Mouse (Mus musculus): ENCODE data around the gene Mmp9. TPM values are rescaled to one million over a fixed set of nuclear protein-coding genes. Genes with fewer than 3 reads are reported as not detected.

Gene Mmp9
- polyA plus RNA-seq, 1 experiment = not detected

- Histone ChIP-seq H3K4me1 (ENCODE audit: control insufficient read depth) (no peaks in the 10 kb centered on the region), H3K9me3 (ENCODE audit: control insufficient read depth, low read length) (no peaks in the 10 kb centered on the region), H3K4me3 (replicated peaks) (no peak overlapping the region), H3K36me3 (ENCODE audit: control insufficient read depth) (no peaks in the 10 kb centered on the region), H3K27me3 (ENCODE audit: control insufficient read depth) (peaks cover 75% of the 10 kb centered on the region)
- no peak for TF ChIP-seq GATA1 (IDR thresholded peaks at IDR 0.05; ENCODE audit: low read length)
- no peak for TF ChIP-seq TAL1 (IDR thresholded peaks at IDR 0.05; ENCODE audit: low read length)
Observed at GRCm38 (mm10) chr2:164942692-164943290, 2.2 kb downstream of the Mmp9 start.

- H3K27me3 ChIP-seq (ENCODE audit: control insufficient read depth) = peaks cover 77% of the 10 kb centered on the region
- H3K36me3 ChIP-seq (ENCODE audit: control insufficient read depth) = no peaks in the 10 kb centered on the region
- no peaks in the 10 kb centered on the region; the same call in none of the 2 replicates for H3K4me1 ChIP-seq (ENCODE audit: control insufficient read depth)
- TF ChIP-seq GATA1 (IDR thresholded peaks at IDR 0.05; ENCODE audit: low read length) (no peak), TAL1 (IDR thresholded peaks at IDR 0.05; ENCODE audit: low read length) (no peak)
- no peak overlapping the region for H3K4me3 ChIP-seq (replicated peaks)
- H3K9me3 ChIP-seq (ENCODE audit: control insufficient read depth, low read length) = peaks cover 5% of the 10 kb centered on the region; the same call in 1 of the 2 replicates
Observed at GRCm38 (mm10) chr2:164947506-164947905, 6.9 kb downstream of the Mmp9 start.

- TF ChIP-seq GATA1 (IDR thresholded peaks at IDR 0.05; ENCODE audit: low read length) (no peak), TAL1 (IDR thresholded peaks at IDR 0.05; ENCODE audit: low read length) (no peak)
- peaks cover 77% of the 10 kb centered on the region for H3K27me3 ChIP-seq (ENCODE audit: control insufficient read depth)
- no peak overlapping the region for H3K4me3 ChIP-seq (replicated peaks)
- peaks cover 5% of the 10 kb centered on the region; the same call in 1 of the 2 replicates for H3K9me3 ChIP-seq (ENCODE audit: control insufficient read depth, low read length)
- H3K4me1 ChIP-seq (ENCODE audit: control insufficient read depth) = peaks cover 1% of the 10 kb centered on the region
- H3K36me3 ChIP-seq (ENCODE audit: control insufficient read depth) = no peaks in the 10 kb centered on the region
Observed at GRCm38 (mm10) chr2:164947930-164948329, 7.3 kb downstream of the Mmp9 start.

- TF ChIP-seq TAL1 (IDR thresholded peaks at IDR 0.05; ENCODE audit: low read length) (no peak), GATA1 (IDR thresholded peaks at IDR 0.05; ENCODE audit: low read length) (no peak)
- Histone ChIP-seq H3K36me3 (ENCODE audit: control insufficient read depth) (no peaks in the 10 kb centered on the region), H3K4me3 (replicated peaks) (no peak overlapping the region), H3K4me1 (ENCODE audit: control insufficient read depth) (peaks cover 3% of the 10 kb centered on the region), H3K9me3 (ENCODE audit: control insufficient read depth, low read length) (peaks cover 5% of the 10 kb centered on the region; the same call in 1 of the 2 replicates), H3K27me3 (ENCODE audit: control insufficient read depth) (peaks cover 76% of the 10 kb centered on the region)
Observed at GRCm38 (mm10) chr2:164948962-164949361, 8.4 kb downstream of the Mmp9 start.

- H3K4me1 ChIP-seq (ENCODE audit: control insufficient read depth) = peaks cover 3% of the 10 kb centered on the region
- H3K9me3 ChIP-seq (ENCODE audit: control insufficient read depth, low read length) = peaks cover 6% of the 10 kb centered on the region
- no peaks in the 10 kb centered on the region for H3K36me3 ChIP-seq (ENCODE audit: control insufficient read depth)
- H3K4me3 ChIP-seq (replicated peaks) = no peak overlapping the region
- peaks cover 76% of the 10 kb centered on the region for H3K27me3 ChIP-seq (ENCODE audit: control insufficient read depth)
- TF ChIP-seq TAL1 (IDR thresholded peaks at IDR 0.05; ENCODE audit: low read length) = no peak
- TF ChIP-seq GATA1 (IDR thresholded peaks at IDR 0.05; ENCODE audit: low read length) = no peak
Observed at GRCm38 (mm10) chr2:164950501-164950900, 9.9 kb downstream of the Mmp9 start.

- Histone ChIP-seq H3K9me3 (ENCODE audit: control insufficient read depth, low read length) (peaks cover 7% of the 10 kb centered on the region), H3K4me1 (ENCODE audit: control insufficient read depth) (peaks cover 3% of the 10 kb centered on the region), H3K27me3 (ENCODE audit: control insufficient read depth) (peaks cover 68% of the 10 kb centered on the region), H3K36me3 (ENCODE audit: control insufficient read depth) (no peaks in the 10 kb centered on the region), H3K4me3 (replicated peaks) (no peak overlapping the region)
- TF ChIP-seq GATA1 (IDR thresholded peaks at IDR 0.05; ENCODE audit: low read length) (no peak), TAL1 (IDR thresholded peaks at IDR 0.05; ENCODE audit: low read length) (no peak)
Observed at GRCm38 (mm10) chr2:164951745-164952144, 11.2 kb downstream of the Mmp9 start.

GRCm38 (mm10) chr2:164952448-164952847 is 11.9 kb downstream of the Mmp9 start:
- no peak overlapping the region for H3K4me3 ChIP-seq (replicated peaks)

GRCm38 (mm10) chr2:164953224-164953623 is 12.6 kb downstream of the Mmp9 start:
- Histone ChIP-seq H3K9me3 (ENCODE audit: control insufficient read depth, low read length) (peaks cover 12% of the 10 kb centered on the region), H3K4me3 (replicated peaks) (no peak overlapping the region), H3K36me3 (ENCODE audit: control insufficient read depth) (no peaks in the 10 kb centered on the region), H3K27me3 (ENCODE audit: control insufficient read depth) (peaks cover 56% of the 10 kb centered on the region), H3K4me1 (ENCODE audit: control insufficient read depth) (peaks cover 3% of the 10 kb centered on the region)
- TF ChIP-seq GATA1 (IDR thresholded peaks at IDR 0.05; ENCODE audit: low read length) (no peak), TAL1 (IDR thresholded peaks at IDR 0.05; ENCODE audit: low read length) (no peak)

More at GRCm38 (mm10) chr2:164952448-164952847, 11.9 kb downstream of the Mmp9 start:
- no peak for TF ChIP-seq GATA1 (IDR thresholded peaks at IDR 0.05; ENCODE audit: low read length)
- no peak for TF ChIP-seq TAL1 (IDR thresholded peaks at IDR 0.05; ENCODE audit: low read length)
- Histone ChIP-seq H3K9me3 (ENCODE audit: control insufficient read depth, low read length) (peaks cover 7% of the 10 kb centered on the region), H3K36me3 (ENCODE audit: control insufficient read depth) (no peaks in the 10 kb centered on the region), H3K4me1 (ENCODE audit: control insufficient read depth) (peaks cover 3% of the 10 kb centered on the region), H3K27me3 (ENCODE audit: control insufficient read depth) (peaks cover 63% of the 10 kb centered on the region)

- TF ChIP-seq GATA1 (IDR thresholded peaks at IDR 0.05; ENCODE audit: low read length) = no peak
- no peak for TF ChIP-seq TAL1 (IDR thresholded peaks at IDR 0.05; ENCODE audit: low read length)
Observed at GRCm38 (mm10) chr2:164955725-164956124, 15.1 kb downstream of the Mmp9 start.

More at GRCm38 (mm10) chr2:164955725-164956124, 15.1 kb downstream of the Mmp9 start:
- Histone ChIP-seq H3K9me3 (ENCODE audit: control insufficient read depth, low read length) (peaks cover 12% of the 10 kb centered on the region), H3K4me1 (ENCODE audit: control insufficient read depth) (peaks cover 7% of the 10 kb centered on the region), H3K27me3 (ENCODE audit: control insufficient read depth) (peaks cover 39% of the 10 kb centered on the region), H3K4me3 (replicated peaks) (no peak overlapping the region), H3K36me3 (ENCODE audit: control insufficient read depth) (no peaks in the 10 kb centered on the region)
